Mouse (Mus musculus) G1E (cell line): Measurements from ENCODE around the gene Atrn. TPM values are rescaled to one million over a fixed set of nuclear protein-coding genes. Genes with fewer than 3 reads are reported as not detected.
"Not testable (repeated sequence)": the region's sequence is repeated elsewhere in the genome, so short reads cannot be mapped to it uniquely, and the experiment has no call there.

Experiments
- ATAC-seq: 2 replicates; pipeline ENCODE4 v1.8.0; 2016; ENCODE audit warnings: mild to moderate bottlenecking; ENCODE audit not compliant: insufficient number of reproducible peaks, poor library complexity, low FRiP score, severe bottlenecking; ENCODE audit errors: extremely low read depth
- DNase-seq: peaks from one replicate; pipeline ENCODE4 v3.0.0; 2012; ENCODE audit warnings: low spot score
- H3K27me3 ChIP-seq: 2 replicates; pipeline ENCODE4 v1.6.1; 2012; ENCODE audit warnings: mild to moderate bottlenecking, low read length, inconsistent platforms; ENCODE audit not compliant: insufficient read depth
- H3K36me3 ChIP-seq: replicated peaks from 2 replicates; pipeline ENCODE3; 2012; ENCODE audit warnings: mild to moderate bottlenecking, inconsistent platforms
- H3K4me1 ChIP-seq: 2 replicates; pipeline ENCODE4 v1.6.1; 2012; ENCODE audit warnings: low read depth, low read length, inconsistent platforms, mixed read lengths; ENCODE audit not compliant: insufficient read depth
- H3K4me3 ChIP-seq: 2 replicates; pipeline ENCODE4 v1.5.1; 2012; ENCODE audit warnings: low read depth, mild to moderate bottlenecking, inconsistent platforms, low read length, moderate library complexity, mixed read lengths
- H3K9me3 ChIP-seq: replicated peaks from 2 replicates; pipeline ENCODE4 v1.6.1; 2012; ENCODE audit warnings: inconsistent platforms
- CTCF ChIP-seq: IDR thresholded peaks from 2 replicates; pipeline ENCODE4 v1.5.1; 2012; ENCODE audit warnings: low read depth, low read length, inconsistent platforms, mixed read lengths
- GATA1 ChIP-seq: IDR thresholded peaks from 2 replicates; pipeline ENCODE4 v1.6.1; 2012; ENCODE audit warnings: borderline replicate concordance, low read length, inconsistent platforms, mixed read lengths
- GATA2 ChIP-seq: IDR thresholded peaks from 2 replicates; pipeline ENCODE4 v1.6.1; 2012; ENCODE audit warnings: low read depth, low read length, inconsistent platforms, borderline replicate concordance
- POLR2AphosphoS5 ChIP-seq: IDR thresholded peaks from 2 replicates; pipeline ENCODE4 v1.6.1; 2012; ENCODE audit warnings: low read depth, low read length, inconsistent platforms; ENCODE audit not compliant: insufficient replicate concordance
- TAL1 ChIP-seq: conservative IDR thresholded peaks from 2 replicates; pipeline ENCODE4 v1.6.1; 2012; ENCODE audit warnings: low read depth, low read length, inconsistent platforms, mixed read lengths
- polyA plus RNA-seq: library from polyadenylated mRNA; stranded (reverse); fragments of >175 nt; gene quantifications from 2 replicates; pipeline ENCODE4 v1.2.3, GENCODE M21; 2012
- total RNA-seq, 2 experiments: library from RNA; stranded (forward) in 1 of 2; stranded (reverse) in 1 of 2; fragments of 200-1000 nt in 1 of 2; fragments of >200 nt in 1 of 2; fragmentation: Nextera tagmentation in 1 of 2; gene quantifications; 2 replicates each; pipeline ENCODE4 v1.2.3; 2014 to 2017

Atrn gene
- total and polyA plus RNA-seq, 3 experiments = 1.8 to 17.2 (median 10.6) TPM

DNA sequence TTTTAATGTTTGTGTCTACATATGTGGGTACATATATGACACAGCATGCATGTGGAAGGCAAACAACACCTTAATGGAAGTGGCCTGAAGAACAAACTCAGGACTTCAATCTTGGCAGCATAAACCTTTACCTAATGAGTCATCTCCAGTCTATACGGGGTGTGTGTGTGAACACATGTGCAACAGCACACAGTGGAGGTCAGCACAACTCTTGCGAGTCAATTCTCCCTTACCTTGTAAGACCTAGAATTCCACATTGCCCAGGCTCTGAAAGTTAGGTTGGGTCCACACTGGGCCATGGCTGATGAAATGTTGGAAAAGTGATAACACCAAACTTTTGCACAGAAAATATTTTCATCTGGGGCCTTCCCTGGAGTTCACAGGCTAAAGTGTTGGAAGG, 124.3 kb downstream of the Atrn start:
- no peak for ATAC-seq
- Histone ChIP-seq H3K4me3 (no peak overlapping the region), H3K27me3 (0 out of 2 replicates have a peak, but pooled peaks cover 2% of the 10 kb centered on the region), H3K36me3 (peaks cover 15% of the 10 kb centered on the region), H3K9me3 (no peaks in the 10 kb centered on the region), H3K4me1 (no peaks in the 10 kb centered on the region)
- no peak for TF ChIP-seq TAL1
- TF ChIP-seq POLR2AphosphoS5 = no peak
- TF ChIP-seq CTCF = no peak
- no peak for DNase-seq

DNA sequence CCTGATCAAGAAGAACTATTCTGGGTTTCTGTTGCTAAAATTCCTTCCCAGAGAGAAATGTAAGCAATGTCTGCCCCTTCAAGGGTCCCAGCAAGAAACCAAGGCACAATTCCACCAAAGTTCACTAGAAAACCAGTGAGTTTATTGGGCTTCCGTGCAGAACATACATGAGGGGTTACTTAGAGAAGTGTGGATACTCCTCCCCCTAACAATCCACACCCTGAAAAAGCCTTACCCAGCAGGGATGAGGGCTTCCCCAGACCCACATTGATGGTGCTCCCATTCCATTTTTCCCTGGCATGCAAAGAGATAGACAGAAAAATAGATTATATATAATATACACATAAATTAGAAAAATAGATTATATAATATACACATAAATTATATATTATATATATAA, 124.7 kb downstream of the Atrn start:
- no peak for TF ChIP-seq GATA1
- no peak for TF ChIP-seq CTCF
- no peak for TF ChIP-seq GATA2
- TF ChIP-seq POLR2AphosphoS5 = no peak
- TF ChIP-seq TAL1 = no peak
- H3K27me3 ChIP-seq = peaks cover 4% of the 10 kb centered on the region; the same call in 1 of the 2 replicates
- H3K36me3 ChIP-seq = peaks cover 10% of the 10 kb centered on the region
- no peaks in the 10 kb centered on the region for H3K9me3 ChIP-seq
- DNase-seq (no peak), ATAC-seq (no peak)
- no peak overlapping the region for H3K4me3 ChIP-seq
- H3K4me1 ChIP-seq = no peaks in the 10 kb centered on the region

DNA sequence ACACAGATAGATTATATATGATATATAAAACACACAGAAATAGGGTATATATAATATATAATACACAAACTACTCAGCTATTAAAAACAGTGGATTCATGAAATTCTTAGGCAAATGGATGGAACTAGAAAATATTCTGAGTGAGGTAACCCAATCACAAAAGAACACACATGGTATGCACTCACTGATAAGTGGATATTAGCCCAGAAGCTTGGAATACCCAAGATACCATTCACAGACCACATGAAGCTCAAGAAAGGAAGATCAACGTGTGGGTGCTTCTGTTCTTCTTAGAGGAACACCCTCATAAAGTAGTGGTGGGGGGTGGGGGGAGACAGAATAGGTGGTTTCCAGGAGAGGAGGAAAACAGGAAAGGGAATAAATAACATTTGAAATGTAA, 125.1 kb downstream of the Atrn start:
- DNase-seq, ATAC-seq, H3K4me3 ChIP-seq, H3K36me3 ChIP-seq, H3K9me3 ChIP-seq, H3K4me1 ChIP-seq, H3K27me3 ChIP-seq: not testable (repeated sequence)

DNA sequence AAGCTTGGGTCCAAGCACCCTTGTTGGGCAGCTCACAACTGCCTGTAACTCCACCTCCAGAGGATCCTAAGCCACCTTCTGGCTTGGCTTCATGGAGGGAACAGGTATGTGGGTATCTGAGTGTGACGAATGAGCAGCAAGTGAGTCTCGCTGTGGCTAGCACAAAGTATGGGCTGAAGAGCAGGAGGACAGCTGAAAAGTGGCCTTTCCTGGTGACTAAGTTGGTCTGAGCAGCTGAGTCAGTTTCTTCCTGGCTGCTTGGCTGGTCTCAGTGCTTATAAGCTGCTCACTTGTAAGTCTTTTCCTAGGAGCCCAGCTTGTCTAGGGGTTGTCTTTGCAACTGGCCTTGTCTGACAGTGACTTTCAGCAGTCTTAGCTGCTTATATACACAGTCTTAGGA, 130.0 kb downstream of the Atrn start:
- DNase-seq (no peak), ATAC-seq (no peak)
- no peaks in the 10 kb centered on the region for H3K9me3 ChIP-seq
- no peak overlapping the region for H3K4me3 ChIP-seq
- no peaks in the 10 kb centered on the region for H3K4me1 ChIP-seq
- peaks cover 31% of the 10 kb centered on the region for H3K27me3 ChIP-seq
- TF ChIP-seq GATA1 (no peak), CTCF (no peak), GATA2 (no peak), TAL1 (no peak), POLR2AphosphoS5 (no peak)
- no peaks in the 10 kb centered on the region for H3K36me3 ChIP-seq

DNA sequence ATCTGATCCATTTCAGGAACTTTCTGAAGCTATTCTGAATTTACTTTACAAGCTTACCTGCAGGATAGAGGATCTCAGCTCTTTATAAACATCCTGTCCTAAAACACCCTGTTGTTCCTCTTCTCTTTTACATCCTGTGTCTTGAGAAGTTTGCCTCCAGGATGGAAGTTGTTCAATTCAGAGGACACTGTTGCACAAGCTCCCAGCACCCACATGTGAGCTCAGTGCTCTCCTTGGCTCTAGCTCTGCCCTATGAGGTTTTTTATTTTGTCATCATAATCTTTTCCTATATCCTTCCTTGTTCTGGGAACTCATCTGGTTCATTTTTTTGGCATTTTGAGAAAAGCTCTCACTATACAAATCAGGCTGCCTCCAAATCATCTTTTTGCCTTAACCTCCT, 130.5 kb downstream of the Atrn start:
- Histone ChIP-seq H3K27me3 (peaks cover 33% of the 10 kb centered on the region), H3K4me1 (no peaks in the 10 kb centered on the region), H3K9me3 (no peaks in the 10 kb centered on the region), H3K36me3 (no peaks in the 10 kb centered on the region), H3K4me3 (no peak overlapping the region)
- ATAC-seq (no peak), DNase-seq (no peak)
- TF ChIP-seq POLR2AphosphoS5 (no peak), CTCF (no peak), GATA2 (no peak), GATA1 (no peak), TAL1 (no peak)

DNA sequence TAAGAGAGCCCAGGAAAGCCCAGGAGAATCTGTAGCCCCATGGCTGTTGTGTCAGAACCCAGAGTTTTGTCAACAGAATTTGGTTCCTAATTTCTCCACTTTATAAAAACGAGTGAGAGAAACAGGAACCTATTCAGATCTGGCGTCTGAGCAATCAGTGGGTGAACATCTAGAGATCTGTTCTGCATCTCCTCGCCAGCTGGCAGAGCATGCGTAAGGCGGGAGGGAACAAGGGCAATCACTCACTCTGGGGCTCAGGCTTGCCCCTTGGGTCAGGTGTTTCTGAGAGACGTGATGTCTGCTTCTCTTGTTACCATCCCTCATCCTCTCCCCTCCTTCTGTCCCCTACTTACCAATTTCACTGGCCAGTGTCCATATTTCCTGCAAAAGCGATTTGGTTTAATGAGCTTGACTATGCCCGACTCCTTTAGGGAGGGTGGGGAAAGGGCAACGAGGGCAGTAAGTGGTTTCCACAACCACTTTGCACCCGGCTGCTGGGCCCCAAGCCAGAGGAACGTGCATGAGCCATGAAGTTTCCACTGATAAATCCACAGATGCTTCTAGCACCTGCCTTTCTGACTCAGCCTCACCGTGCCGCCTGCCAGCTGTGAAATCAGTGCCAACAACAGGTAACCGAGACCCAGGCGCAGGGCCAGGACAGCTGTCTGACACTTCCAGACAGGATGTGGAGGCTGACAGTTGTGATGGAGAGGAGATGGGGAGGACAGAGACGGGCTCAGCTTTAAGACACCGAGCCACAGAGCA, 131.1 kb downstream of the Atrn start:
- Histone ChIP-seq H3K9me3 (no peaks in the 10 kb centered on the region), H3K27me3 (peaks cover 33% of the 10 kb centered on the region), H3K4me1 (no peaks in the 10 kb centered on the region), H3K4me3 (no peak overlapping the region), H3K36me3 (no peaks in the 10 kb centered on the region)
- ATAC-seq (no peak), DNase-seq (no peak)
- no peak for TF ChIP-seq TAL1

DNA sequence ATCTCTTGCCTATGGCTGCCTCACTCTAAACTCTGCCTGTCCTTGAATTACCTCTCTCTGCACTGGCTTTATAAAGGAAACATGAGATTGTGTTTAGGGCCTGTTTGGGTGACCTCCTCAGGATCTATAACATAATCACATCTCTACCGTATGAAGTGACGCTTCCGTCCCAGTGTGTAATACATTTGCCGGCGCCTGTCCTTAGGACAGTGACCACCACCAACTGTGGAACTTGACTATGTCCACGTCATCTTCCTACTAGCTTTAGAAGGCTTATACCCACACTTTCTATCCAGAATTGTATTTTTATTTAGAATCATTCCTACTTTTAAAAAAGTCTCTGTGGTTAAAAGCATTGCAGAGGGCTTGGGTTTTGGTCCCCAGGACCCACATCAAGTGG, 131.9 kb downstream of the Atrn start:
- Histone ChIP-seq H3K4me1 (no peaks in the 10 kb centered on the region), H3K4me3 (no peak overlapping the region), H3K36me3 (no peaks in the 10 kb centered on the region), H3K9me3 (no peaks in the 10 kb centered on the region), H3K27me3 (peaks cover 39% of the 10 kb centered on the region)
- TF ChIP-seq GATA1 (no peak), TAL1 (no peak), POLR2AphosphoS5 (no peak), CTCF (no peak), GATA2 (no peak)
- ATAC-seq = no peak
- DNase-seq = no peak
